Mouse (Mus musculus) bone marrow macrophage, adult 2 months (primary cell): Measurements from ENCODE around the gene Cntn4.

Experiments
- CTCF ChIP-seq: IDR thresholded peaks from 2 replicates; pipeline ENCODE4 v1.5.1; 2012; ENCODE audit warnings: low read depth, mild to moderate bottlenecking, low read length, moderate library complexity
- POLR2A ChIP-seq: IDR thresholded peaks from 2 replicates; pipeline ENCODE4 v1.6.1; 2012; ENCODE audit warnings: mild to moderate bottlenecking, low read depth, low read length, borderline replicate concordance

- TF ChIP-seq CTCF, result no peak
- TF ChIP-seq POLR2A, result no peak
These were observed 1048.6 kb downstream of the Cntn4 start for GRCm38 (mm10) chr6:106726078-106726477.
